In genomic region chr7:80845621-80846279, GRCm38 (mm10) we compare ENCODE assay signal across 12 mouse cellular contexts. TPM values are rescaled to one million over a fixed set of nuclear protein-coding genes. Genes with fewer than 3 reads are reported as not detected.
DNase-seq lines count a peak whose midpoint lies in the region; ATAC-seq and TF ChIP-seq lines count a peak whose summit lies in the region.
"Had no signal": no experiment of that assay in that cellular context is flagged by ENCODE, and none has a peak within 500 bp of the region (broad histone marks: within the 10 kb centered on the region; RNA-seq: fewer than 3 reads in every experiment).

No protein-coding gene starts in this region.

- peak overlapping the region; percentile 63 for H3K27ac ChIP-seq in CH12.LX (ENCODE audit: insufficient read depth, low read depth)
- H3K27ac ChIP-seq: intestine, embryonic 15.5 days had no signal

- intact Hi-C loops in heart, postnatal 14 days (cut with DNase I): loop anchor here (5.0 to 10.0 kb wide), 2 partner anchors 43 to 241 kb away; no protein-coding TSS in a partner anchor

- peak overlapping the region; percentile 72 for H3K4me2 ChIP-seq in CH12.LX (ENCODE audit: insufficient read depth, low read depth, poor library complexity, severe bottlenecking)
- H3K4me2 ChIP-seq: intestine, embryonic 15.5 days; lung, embryonic 14.5 days had no signal

- peak; percentile 70 for DNase-seq in heart, adult 8-10 months (ENCODE audit: low spot score)
- no peak for DNase-seq in heart, postnatal 14 days
- peak; percentile 90 for DNase-seq in CH12.LX (ENCODE audit: extremely low read depth)
- peak; percentile 96 for DNase-seq in R1 (ENCODE audit: low read depth, low spot score)
- peak; percentile 33 for DNase-seq in lung, postnatal 10 days
- DNase-seq in cerebellum, adult 8-10 months: no peak
- DNase-seq in frontal cortex, postnatal 36 days (ENCODE audit: low spot score in 2 of 2): no peak
- DNase-seq: cerebellum, postnatal 14 days; lung, embryonic 14.5 days had no signal

- peaks cover 8 to 30% of the 10 kb centered on the region in 2 experiments; a peak in 3 of 4 replicates for H3K4me1 ChIP-seq in CH12.LX (ENCODE audit: control insufficient read depth in 1 of 2, insufficient read depth in 2 of 2)

- TF ChIP-seq RAD21 in CH12.LX (IDR thresholded peaks at IDR 0.05; ENCODE audit: low read depth, low read length): no peak

- dilution Hi-C loops in CH12.LX (cut with MboI; ENCODE audit: extremely low pct_ligation_motif_present, extremely low pct_unique_long_range_greater_than_20kb, low sequenced_read_pairs): no loop called here

- H3K9me3 ChIP-seq in CH12.LX (replicated peaks; ENCODE audit: low read length): no peaks in the 10 kb centered on the region
- H3K9me3 ChIP-seq: intestine, embryonic 15.5 days had no signal

- no peak for TF ChIP-seq CTCF in CH12.LX (conservative IDR thresholded peaks at IDR 0.05 in 1 of 2, IDR thresholded peaks at IDR 0.05 in 1 of 2; ENCODE audit: low read depth in 2 of 2, low read length in 2 of 2)

- in situ Hi-C loops in CH12.LX (cut with MboI; ENCODE audit: low pct_ligation_motif_present, low pct_unique_long_range_greater_than_20kb, low sequenced_read_pairs): loop anchor here (5.0 to 25.0 kb wide), 2 partner anchors 108 to 458 kb away; partner anchors contain the start of gene Fes

- no peak for ATAC-seq in erythroid progenitor cell, adult 5-6 weeks (replicated peaks; ENCODE audit: low FRiP score, poor library complexity, severe bottlenecking)
- ATAC-seq: intestine, embryonic 15.5 days; midbrain, embryonic 16.5 days had no signal

- TF ChIP-seq EP300 in CH12.LX (IDR thresholded peaks at IDR 0.05; ENCODE audit: low read length): no peak

- peak overlapping the region; percentile 50 to 72 (median 65) for H3K4me3 ChIP-seq in CH12.LX (replicated peaks in 1 of 3; ENCODE audit: low read depth in 2 of 3, low read length in 2 of 3, poor library complexity in 1 of 3)
- H3K4me3 ChIP-seq: intestine, embryonic 15.5 days had no signal

- no peaks in the 10 kb centered on the region for H3K27me3 ChIP-seq in CH12.LX (replicated peaks)
- H3K27me3 ChIP-seq: intestine, embryonic 15.5 days had no signal

- peak; percentile 74 for TF ChIP-seq POLR2A in CH12.LX (IDR thresholded peaks at IDR 0.05; ENCODE audit: low read depth, low read length)

- H3K9ac ChIP-seq in CH12.LX (ENCODE audit: insufficient read depth, low read depth): peak overlapping the region; percentile 66
- H3K9ac ChIP-seq: intestine, embryonic 15.5 days; lung, embryonic 14.5 days had no signal

- no peaks in the 10 kb centered on the region for H3K79me2 ChIP-seq in CH12.LX (replicated peaks; ENCODE audit: control insufficient read depth, extremely low read depth, insufficient read depth, poor library complexity, severe bottlenecking)

- peaks cover 3 to 12% of the 10 kb centered on the region in 2 experiments for H3K36me3 ChIP-seq in CH12.LX (replicated peaks in 1 of 2; ENCODE audit: control insufficient read depth in 1 of 2, insufficient read depth in 1 of 2, low read length in 1 of 2)
- H3K36me3 ChIP-seq: intestine, embryonic 15.5 days had no signal

TF ChIP-seq in CH12.LX, 34 proteins besides CTCF, POLR2A, EP300 and RAD21:
- TF ChIP-seq SIN3A (IDR thresholded peaks at IDR 0.05; ENCODE audit: low read length) (peak; percentile 12; the same call in 1 of the 2 replicates), NELFE (IDR thresholded peaks at IDR 0.05; ENCODE audit: low read depth, low read length) (peak; percentile 36), UBTF (IDR thresholded peaks at IDR 0.05; ENCODE audit: low read depth, low read length) (no peak), ELF1 (IDR thresholded peaks at IDR 0.05; ENCODE audit: low read depth, low read length) (peak; percentile 51; the same call in 1 of the 2 replicates)

RNA-seq across cellular contexts. Expression of gene Zscan2, which starts 15.0 kb away (rescaled TPM):
- 1 to 10 TPM; 4.7 to 8.1 (median 6.2) TPM for total RNA-seq in heart, adult 8-10 months (2022)
- total RNA-seq in heart, postnatal 14 days (2021): 1 to 10 TPM; 5.2 to 7.0 TPM
- 2.3 and 3.7 TPM in 2 replicates for total RNA-seq in CH12.LX (2012; rRNA removed)
- 0.82 and 1.3 TPM in 2 replicates for total RNA-seq in CH12.LX (2014; rRNA removed)
- 1.7 TPM in 2 replicates for polyA plus RNA-seq in CH12.LX (2012; ENCODE audit: insufficient read length, low read depth)
- total RNA-seq in erythroid progenitor cell, adult 5-6 weeks (2015; ENCODE audit: low replicate concordance): not detected in 2 replicates
- total RNA-seq in erythroid progenitor cell, adult 5-6 weeks (2017; ENCODE audit: low replicate concordance): 0.51 and 2.9 TPM in 2 replicates

RNA-seq across cellular contexts. Expression of gene Iqgap1, which starts 20.0 kb away (rescaled TPM):
- 10 to 100 TPM; 28.6 to 38.3 (median 31.5) TPM for total RNA-seq in heart, adult 8-10 months (2022)
- 10 to 100 TPM; 60.2 to 61.0 TPM for total RNA-seq in heart, postnatal 14 days (2021)
- 77.0 and 87.5 TPM in 2 replicates for total RNA-seq in CH12.LX (2012; rRNA removed)
- total RNA-seq in CH12.LX (2014; rRNA removed): 43.1 and 49.6 TPM in 2 replicates
- 83.1 and 126 TPM in 2 replicates for polyA plus RNA-seq in CH12.LX (2012; ENCODE audit: insufficient read length, low read depth)
- 33.2 and 83.8 TPM in 2 replicates for total RNA-seq in erythroid progenitor cell, adult 5-6 weeks (2015; ENCODE audit: low replicate concordance)
- 30.0 and 35.0 TPM in 2 replicates for total RNA-seq in erythroid progenitor cell, adult 5-6 weeks (2017; ENCODE audit: low replicate concordance)

RNA-seq across cellular contexts. Expression of gene Wdr73, which starts 55.3 kb away (rescaled TPM):
- 1 to 10 TPM; 4.6 to 7.6 (median 6.3) TPM for total RNA-seq in heart, adult 8-10 months (2022)
- total RNA-seq in heart, postnatal 14 days (2021): 1 to 10 TPM; 6.3 to 7.6 TPM
- total RNA-seq in CH12.LX (2012; rRNA removed) (42.4 and 48.9 TPM in 2 replicates), CH12.LX (2014; rRNA removed) (55.7 and 64.2 TPM in 2 replicates)
- polyA plus RNA-seq in CH12.LX (2012; ENCODE audit: insufficient read length, low read depth): 44.6 and 48.1 TPM in 2 replicates
- total RNA-seq in erythroid progenitor cell, adult 5-6 weeks (2015; ENCODE audit: low replicate concordance): 4.0 and 9.6 TPM in 2 replicates
- total RNA-seq in erythroid progenitor cell, adult 5-6 weeks (2017; ENCODE audit: low replicate concordance): 1.6 and 4.1 TPM in 2 replicates

RNA-seq across cellular contexts. Expression of gene Nmb, which starts 59.1 kb away (rescaled TPM):
- total RNA-seq in heart, adult 8-10 months (2022): 10 to 100 TPM in 1 of 4 experiments, 1 to 10 TPM in 3; 5.1 to 11.7 (median 7.9) TPM
- 1 to 10 TPM; 5.8 to 8.2 TPM for total RNA-seq in heart, postnatal 14 days (2021)
- 0.47 and 0.67 TPM in 2 replicates for total RNA-seq in CH12.LX (2012; rRNA removed)
- 0.66 TPM in 1 of 2 replicates, not detected in the other for total RNA-seq in CH12.LX (2014; rRNA removed)
- polyA plus RNA-seq in CH12.LX (2012; ENCODE audit: insufficient read length, low read depth): 0.47 and 1.1 TPM in 2 replicates
- 17.6 TPM in 1 of 2 replicates, not detected in the other for total RNA-seq in erythroid progenitor cell, adult 5-6 weeks (2015; ENCODE audit: low replicate concordance)
- total RNA-seq in erythroid progenitor cell, adult 5-6 weeks (2017; ENCODE audit: low replicate concordance): 2.9 TPM in 1 of 2 replicates, not detected in the other

Comparison
In these comparisons a context has a peak if more than half of its experiments do, and no peak if none do; other contexts are left out.
1. DNase-seq: peak in heart, adult 8-10 months (single experiment), CH12.LX (single experiment), R1 (single experiment) and lung, postnatal 10 days (single experiment); none in heart, postnatal 14 days (0 of 2), cerebellum, adult 8-10 months (single experiment) and frontal cortex, postnatal 36 days (0 of 2).
2. RNA of gene Wdr73, which starts 55.3 kb away (total RNA-seq): 42.4 to 64.2 TPM in CH12.LX; 1.6 to 9.6 TPM in erythroid progenitor cell, adult 5-6 weeks, 6.3 to 7.6 TPM in heart, postnatal 14 days and 4.6 to 7.6 TPM in heart, adult 8-10 months; every median in the first group is over 4 times any median in the second.